Mouse (Mus musculus) Patski (cell line): Measurements from ENCODE around the gene Zdhhc14. TPM values are rescaled to one million over a fixed set of nuclear protein-coding genes. Genes with fewer than 3 reads are reported as not detected.

Experiments used
- ATAC-seq: fragments of 100-300 bp; one replicate; pipeline ENCODE4 v1.8.0; 2021
- CTCF ChIA-PET: fragments of 350-600 bp; sonication (Branson Sonifier 250); formaldehyde crosslinking; loops from one replicate; lab custom pipeline; 2022; ENCODE audit warnings: inconsistent platforms; lab: Charles Lee
- POLR2A ChIA-PET: fragments of 350-600 bp; sonication (Branson Sonifier 250); formaldehyde crosslinking; loops from one replicate; lab custom pipeline; 2022; ENCODE audit warnings: antibody characterized with exemption, inconsistent platforms; lab: Charles Lee
- DNase-seq: peaks from one replicate; pipeline ENCODE4 v3.0.0-alpha.2; 2011; ENCODE audit warnings: low read depth, low spot score
- H3K27me3 ChIP-seq: fragments of 371-371 bp; one replicate; pipeline ENCODE4 v1.5.1; 2021
- CTCF ChIP-seq: fragments of 100-300 bp; IDR thresholded peaks from one replicate; pipeline ENCODE4 v1.5.1; 2021
- in situ Hi-C: fragments of 300-500 bp; cut with MboI; formaldehyde crosslinking; loops from 3 replicates; pipeline ENCODE4 v1.11.1; 2018; ENCODE audit warnings: low pct_unique_long_range_greater_than_20kb, mixed read lengths
- polyA plus RNA-seq: library from polyadenylated mRNA; unstranded; gene quantifications from one replicate; pipeline ENCODE4 v1.2.3, GENCODE M21; 2021

The Zdhhc14 gene
- polyA plus RNA-seq, 1 experiment from 2014 or later = 2.4 TPM

GRCm38 (mm10) chr17:5688222-5688621, 195.9 kb downstream of the Zdhhc14 start:
- TF ChIP-seq CTCF = no peak
- in situ Hi-C loops = no loop called here
- H3K27me3 ChIP-seq = no peaks in the 10 kb centered on the region
- no peak for DNase-seq
- CTCF ChIA-PET = interaction anchor here (1.4 to 1.6 kb wide), 3 partner anchors 11 to 14 kb away, joined by 3 to 5 read pairs (median 3); no protein-coding TSS in a partner anchor
- no peak for ATAC-seq
- POLR2A ChIA-PET = interaction anchor here (1.1 to 2.0 kb wide), 2 partner anchors 8 to 13 kb away, joined by 4 to 7 read pairs; no protein-coding TSS in a partner anchor

GRCm38 (mm10) chr17:5688669-5689068, 196.3 kb downstream of the Zdhhc14 start:
- ChIA-PET CTCF (interaction anchor here (1.4 to 1.6 kb wide), 3 partner anchors 11 to 14 kb away, joined by 3 to 5 read pairs (median 3); no protein-coding TSS in a partner anchor), POLR2A (interaction anchor here (2.0 kb wide), 1 partner anchor 9 kb away, joined by 7 read pairs; no protein-coding TSS in a partner anchor)
- DNase-seq (no peak), ATAC-seq (no peak)
- no peak for TF ChIP-seq CTCF
- in situ Hi-C loops = no loop called here
- no peaks in the 10 kb centered on the region for H3K27me3 ChIP-seq

GRCm38 (mm10) chr17:5690746-5691535, 198.6 kb downstream of the Zdhhc14 start:
- ChIA-PET POLR2A (no interaction called here), CTCF (no interaction called here)
- ATAC-seq (no peak), DNase-seq (no peak)
- H3K27me3 ChIP-seq = no peaks in the 10 kb centered on the region
- TF ChIP-seq CTCF = peak; percentile 27
- in situ Hi-C loops = no loop called here

GRCm38 (mm10) chr17:5692661-5693060, 200.3 kb downstream of the Zdhhc14 start:
- TF ChIP-seq CTCF = no peak
- DNase-seq (no peak), ATAC-seq (no peak)
- no peaks in the 10 kb centered on the region for H3K27me3 ChIP-seq
- in situ Hi-C loops = no loop called here
- ChIA-PET POLR2A (no interaction called here), CTCF (no interaction called here)

- in situ Hi-C loops = no loop called here
- ChIA-PET CTCF (no interaction called here), POLR2A (no interaction called here)
- ATAC-seq = no peak
- H3K27me3 ChIP-seq = no peaks in the 10 kb centered on the region
- no peak for TF ChIP-seq CTCF
- DNase-seq = no peak
Measured at GRCm38 (mm10) chr17:5693256-5693655, 200.9 kb downstream of the Zdhhc14 start.

- CTCF ChIA-PET = no interaction called here
- in situ Hi-C loops = no loop called here
- POLR2A ChIA-PET = no interaction called here
- TF ChIP-seq CTCF = no peak
- no peak for ATAC-seq
- DNase-seq = no peak
- no peaks in the 10 kb centered on the region for H3K27me3 ChIP-seq
Measured at GRCm38 (mm10) chr17:5698447-5699096, 206.2 kb downstream of the Zdhhc14 start.

GRCm38 (mm10) chr17:5710320-5711104, 218.2 kb downstream of the Zdhhc14 start:
- DNase-seq (no peak), ATAC-seq (no peak)
- POLR2A ChIA-PET = no interaction called here
- CTCF ChIA-PET = no interaction called here
- H3K27me3 ChIP-seq = no peaks in the 10 kb centered on the region
- in situ Hi-C loops = no loop called here
- TF ChIP-seq CTCF = no peak

GRCm38 (mm10) chr17:5711861-5712260, 219.5 kb downstream of the Zdhhc14 start:
- in situ Hi-C loops = no loop called here
- POLR2A ChIA-PET = no interaction called here
- no peak for TF ChIP-seq CTCF
- H3K27me3 ChIP-seq = no peaks in the 10 kb centered on the region
- ATAC-seq (no peak), DNase-seq (no peak)
- CTCF ChIA-PET = no interaction called here

- POLR2A ChIA-PET = no interaction called here
- no peaks in the 10 kb centered on the region for H3K27me3 ChIP-seq
- in situ Hi-C loops = no loop called here
- TF ChIP-seq CTCF = no peak
- DNase-seq (no peak), ATAC-seq (no peak)
- CTCF ChIA-PET = no interaction called here
Measured at GRCm38 (mm10) chr17:5713141-5713540, 220.8 kb downstream of the Zdhhc14 start.

- POLR2A ChIA-PET = no interaction called here
- in situ Hi-C loops = no loop called here
Measured at GRCm38 (mm10) chr17:5716912-5717311, 224.6 kb downstream of the Zdhhc14 start.

More at GRCm38 (mm10) chr17:5716912-5717311, 224.6 kb downstream of the Zdhhc14 start:
- no peak for TF ChIP-seq CTCF
- no peak for DNase-seq
- CTCF ChIA-PET = interaction anchor here (1.0 kb wide), 1 partner anchor 13 kb away, joined by 3 read pairs; no protein-coding TSS in a partner anchor
- H3K27me3 ChIP-seq = no peaks in the 10 kb centered on the region
- no peak for ATAC-seq
